In the genomic region with DNA sequence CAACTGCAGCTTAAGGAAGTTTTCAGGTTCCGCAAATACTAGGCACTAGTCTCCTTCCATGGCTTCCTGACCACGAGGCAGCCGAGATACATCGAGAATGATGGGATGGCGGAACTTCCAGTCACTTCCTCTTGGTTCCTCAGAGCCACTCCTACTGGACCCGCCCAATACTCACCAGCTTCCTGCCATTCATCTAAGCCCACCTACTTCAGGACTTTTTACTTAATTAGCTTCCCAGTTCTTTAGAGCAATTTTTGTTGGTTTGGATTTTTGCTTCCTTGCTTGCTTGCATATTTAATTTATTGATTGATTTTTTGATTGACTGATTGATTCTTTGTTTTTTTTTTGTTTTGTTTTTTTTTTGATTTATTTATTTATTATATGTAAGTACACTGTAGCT, we compare ENCODE assay signal across 2 mouse cellular contexts. TPM values are rescaled to one million over a fixed set of nuclear protein-coding genes. Genes with fewer than 3 reads are reported as not detected.
"Had no signal": no experiment of that assay in that cellular context is flagged by ENCODE, and none has a peak within 500 bp of the region (broad histone marks: within the 10 kb centered on the region; RNA-seq: fewer than 3 reads in every experiment).

A gene (minus strand): TSS at position 101 of the 400 bp plus-strand sequence.

RNA-seq across cellular contexts. Expression of the gene that starts here (rescaled TPM):
- total RNA-seq: neutrophil, adult 5-6 weeks had no signal
- polyA plus RNA-seq: small intestine, adult 2 months had no signal
